Mouse (Mus musculus) erythroblast, adult 5-6 weeks (primary cell): ENCODE data around the gene Uqcr10. TPM values are rescaled to one million over a fixed set of nuclear protein-coding genes. Genes with fewer than 3 reads are reported as not detected.

Experiments
- ATAC-seq: replicated peaks from 2 replicates; pipeline ENCODE4 v1.8.0; 2016; ENCODE audit warnings: moderate number of reproducible peaks, mild to moderate bottlenecking, moderate TSS enrichment, inconsistent platforms; ENCODE audit not compliant: poor library complexity, low FRiP score, severe bottlenecking
- total RNA-seq, 2 experiments: library from RNA; stranded (forward) in 1 of 2; stranded (reverse) in 1 of 2; fragments of 150-400 nt in 1 of 2; fragments of 200-764, 138-1000 nt in 1 of 2; gene quantifications; 2 replicates each; pipeline versions ENCODE4 v1.2.3 to v1.2.4; 2015 to 2017; ENCODE audit warnings: low replicate concordance in 2 of 2

The Uqcr10 gene
- total RNA-seq, 2 experiments from 2014 or later: 12.3 to 44.0 TPM

GRCm38 (mm10) chr11:4679441-4679832 lies 24.7 kb downstream of the Uqcr10 start:
- no peak for ATAC-seq

GRCm38 (mm10) chr11:4678700-4679440 lies 25.3 kb downstream of the Uqcr10 start:
- ATAC-seq: no peak

- ATAC-seq: peak; percentile 95
Observed at GRCm38 (mm10) chr11:4677250-4677872, 26.8 kb downstream of the Uqcr10 start.

- no peak for ATAC-seq
Observed at GRCm38 (mm10) chr11:4675693-4676092, 28.4 kb downstream of the Uqcr10 start.

- no peak for ATAC-seq
Observed at GRCm38 (mm10) chr11:4675126-4675562, 29.0 kb downstream of the Uqcr10 start.

- no peak for ATAC-seq
Observed at GRCm38 (mm10) chr11:4674593-4674992, 29.5 kb downstream of the Uqcr10 start.

GRCm38 (mm10) chr11:4671736-4672135 lies 32.4 kb downstream of the Uqcr10 start:
- no peak for ATAC-seq

GRCm38 (mm10) chr11:4662496-4662878 lies 41.7 kb downstream of the Uqcr10 start:
- no peak for ATAC-seq

GRCm38 (mm10) chr11:4661871-4662495 lies 42.2 kb downstream of the Uqcr10 start:
- no peak for ATAC-seq

- peak; percentile 92 for ATAC-seq
Observed at GRCm38 (mm10) chr11:4661324-4661723, 42.8 kb downstream of the Uqcr10 start.

- ATAC-seq: 0 out of 2 replicates have a peak, but pooled peaks have one; percentile 18
Observed at GRCm38 (mm10) chr11:4660309-4661025, 43.7 kb downstream of the Uqcr10 start.

- ATAC-seq: no peak
Observed at GRCm38 (mm10) chr11:4659818-4660217, 44.3 kb downstream of the Uqcr10 start.

Other genes with a start within 250 kb of the Uqcr10 start
- gene Mtmr3, start 109.5 kb downstream of the Uqcr10 start, total RNA-seq (2015; ENCODE audit: low replicate concordance): 203 and 214 TPM in 2 replicates
- gene Mtmr3, start 109.5 kb downstream of the Uqcr10 start, total RNA-seq (2017; ENCODE audit: low replicate concordance): 462 and 508 TPM in 2 replicates
- not detected in 2 replicates for gene Gm11032, start 84.3 kb downstream of the Uqcr10 start, total RNA-seq (2015; ENCODE audit: low replicate concordance)
- gene Gm11032, start 84.3 kb downstream of the Uqcr10 start, total RNA-seq (2017; ENCODE audit: low replicate concordance): not detected in 2 replicates
- gene Ascc2, start 66.6 kb downstream of the Uqcr10 start, total RNA-seq (2015; ENCODE audit: low replicate concordance): 5.6 and 13.4 TPM in 2 replicates
- gene Ascc2, start 66.6 kb downstream of the Uqcr10 start, total RNA-seq (2017; ENCODE audit: low replicate concordance): 14.4 and 17.8 TPM in 2 replicates
- 10.7 and 15.0 TPM in 2 replicates for gene Zmat5, start 336 bp upstream of the Uqcr10 start, total RNA-seq (2015; ENCODE audit: low replicate concordance)
- 2.1 and 2.7 TPM in 2 replicates for gene Zmat5, start 336 bp upstream of the Uqcr10 start, total RNA-seq (2017; ENCODE audit: low replicate concordance)
- gene Cabp7, start 42.4 kb upstream of the Uqcr10 start, total RNA-seq (2015; ENCODE audit: low replicate concordance): 0.58 TPM in 1 of 2 replicates, not detected in the other
- gene Cabp7, start 42.4 kb upstream of the Uqcr10 start, total RNA-seq (2017; ENCODE audit: low replicate concordance): 0.98 TPM in 1 of 2 replicates, not detected in the other
- gene Nf2, start 145.2 kb upstream of the Uqcr10 start, total RNA-seq (2015; ENCODE audit: low replicate concordance): 2.1 and 6.7 TPM in 2 replicates
- gene Nf2, start 145.2 kb upstream of the Uqcr10 start, total RNA-seq (2017; ENCODE audit: low replicate concordance): 16.4 and 20.6 TPM in 2 replicates
- 0.42 and 4.0 TPM in 2 replicates for gene Nipsnap1, start 169.6 kb upstream of the Uqcr10 start, total RNA-seq (2015; ENCODE audit: low replicate concordance)
- 1.0 and 2.4 TPM in 2 replicates for gene Nipsnap1, start 169.6 kb upstream of the Uqcr10 start, total RNA-seq (2017; ENCODE audit: low replicate concordance)
- gene Thoc5, start 191.0 kb upstream of the Uqcr10 start, total RNA-seq (2015; ENCODE audit: low replicate concordance): 2.5 and 2.7 TPM in 2 replicates
- gene Thoc5, start 191.0 kb upstream of the Uqcr10 start, total RNA-seq (2017; ENCODE audit: low replicate concordance): 11.3 and 17.1 TPM in 2 replicates
- gene Nefh, start 243.7 kb upstream of the Uqcr10 start, total RNA-seq (2015; ENCODE audit: low replicate concordance): 0.77 and 3.1 TPM in 2 replicates
- 0.70 and 1.8 TPM in 2 replicates for gene Nefh, start 243.7 kb upstream of the Uqcr10 start, total RNA-seq (2017; ENCODE audit: low replicate concordance)